Mouse (Mus musculus): Measurements from ENCODE around the gene Prtn3. TPM values are rescaled to one million over a fixed set of nuclear protein-coding genes. Genes with fewer than 3 reads are reported as not detected.
"Not testable (repeated sequence)": the region's sequence is repeated elsewhere in the genome, so short reads cannot be mapped to it uniquely, and the experiment has no call there.

Prtn3 gene
- polyA plus RNA-seq, 1 experiment: 0.90 TPM

GRCm38 (mm10) chr10:79879527-79879926, 5.3 kb downstream of the Prtn3 start:
- H3K4me1 ChIP-seq (ENCODE audit: control insufficient read depth, insufficient read depth, low read length): peaks cover 17% of the 10 kb centered on the region
- no peak overlapping the region for H3K4me3 ChIP-seq (ENCODE audit: control insufficient read depth, low read depth, low read length)
- TF ChIP-seq POLR2A (IDR thresholded peaks at IDR 0.05; ENCODE audit: control insufficient read depth, low read depth, low read length) (no peak), CTCF (IDR thresholded peaks at IDR 0.05; ENCODE audit: control insufficient read depth, insufficient read depth, insufficient replicate concordance, low read depth, low read length) (no peak)
- no peak overlapping the region for H3K27ac ChIP-seq (ENCODE audit: control insufficient read depth, insufficient read depth, low read depth, low read length)
- no peaks in the 10 kb centered on the region for H3K36me3 ChIP-seq (ENCODE audit: control insufficient read depth, insufficient read depth, low read length)
- no peaks in the 10 kb centered on the region for H3K27me3 ChIP-seq (ENCODE audit: control insufficient read depth, insufficient read depth, low read length)

- Histone ChIP-seq H3K36me3 (ENCODE audit: control insufficient read depth, insufficient read depth, low read length) (no peaks in the 10 kb centered on the region), H3K4me3 (ENCODE audit: control insufficient read depth, low read depth, low read length) (no peak overlapping the region), H3K27me3 (ENCODE audit: control insufficient read depth, insufficient read depth, low read length) (no peaks in the 10 kb centered on the region), H3K4me1 (ENCODE audit: control insufficient read depth, insufficient read depth, low read length) (peaks cover 15% of the 10 kb centered on the region), H3K27ac (ENCODE audit: control insufficient read depth, insufficient read depth, low read depth, low read length) (no peak overlapping the region)
- no peak for TF ChIP-seq POLR2A (IDR thresholded peaks at IDR 0.05; ENCODE audit: control insufficient read depth, low read depth, low read length)
- TF ChIP-seq CTCF (IDR thresholded peaks at IDR 0.05; ENCODE audit: control insufficient read depth, insufficient read depth, insufficient replicate concordance, low read depth, low read length): no peak
Measured at GRCm38 (mm10) chr10:79880721-79881120, 6.4 kb downstream of the Prtn3 start.

- no peak for TF ChIP-seq CTCF (IDR thresholded peaks at IDR 0.05; ENCODE audit: control insufficient read depth, insufficient read depth, insufficient replicate concordance, low read depth, low read length)
- no peak for TF ChIP-seq POLR2A (IDR thresholded peaks at IDR 0.05; ENCODE audit: control insufficient read depth, low read depth, low read length)
- Histone ChIP-seq H3K36me3 (ENCODE audit: control insufficient read depth, insufficient read depth, low read length) (no peaks in the 10 kb centered on the region), H3K27me3 (ENCODE audit: control insufficient read depth, insufficient read depth, low read length) (no peaks in the 10 kb centered on the region), H3K4me1 (ENCODE audit: control insufficient read depth, insufficient read depth, low read length) (peaks cover 15% of the 10 kb centered on the region), H3K4me3 (ENCODE audit: control insufficient read depth, low read depth, low read length) (no peak overlapping the region), H3K27ac (ENCODE audit: control insufficient read depth, insufficient read depth, low read depth, low read length) (no peak overlapping the region)
Measured at GRCm38 (mm10) chr10:79881981-79882380, 7.7 kb downstream of the Prtn3 start.

- peak; percentile 83; the same call in 1 of the 2 replicates for TF ChIP-seq CTCF (IDR thresholded peaks at IDR 0.05; ENCODE audit: control insufficient read depth, insufficient read depth, insufficient replicate concordance, low read depth, low read length)
- no peak for TF ChIP-seq POLR2A (IDR thresholded peaks at IDR 0.05; ENCODE audit: control insufficient read depth, low read depth, low read length)
- Histone ChIP-seq H3K27ac (ENCODE audit: control insufficient read depth, insufficient read depth, low read depth, low read length) (no peak overlapping the region), H3K27me3 (ENCODE audit: control insufficient read depth, insufficient read depth, low read length) (no peaks in the 10 kb centered on the region), H3K36me3 (ENCODE audit: control insufficient read depth, insufficient read depth, low read length) (no peaks in the 10 kb centered on the region), H3K4me1 (ENCODE audit: control insufficient read depth, insufficient read depth, low read length) (peaks cover 15% of the 10 kb centered on the region), H3K4me3 (ENCODE audit: control insufficient read depth, low read depth, low read length) (no peak overlapping the region)
Measured at GRCm38 (mm10) chr10:79883297-79884084, 9.2 kb downstream of the Prtn3 start.

- Histone ChIP-seq H3K27me3 (ENCODE audit: control insufficient read depth, insufficient read depth, low read length) (no peaks in the 10 kb centered on the region), H3K27ac (ENCODE audit: control insufficient read depth, insufficient read depth, low read depth, low read length) (no peak overlapping the region), H3K4me1 (ENCODE audit: control insufficient read depth, insufficient read depth, low read length) (peaks cover 15% of the 10 kb centered on the region), H3K36me3 (ENCODE audit: control insufficient read depth, insufficient read depth, low read length) (no peaks in the 10 kb centered on the region), H3K4me3 (ENCODE audit: control insufficient read depth, low read depth, low read length) (no peak overlapping the region)
- TF ChIP-seq CTCF (IDR thresholded peaks at IDR 0.05; ENCODE audit: control insufficient read depth, insufficient read depth, insufficient replicate concordance, low read depth, low read length) (no peak), POLR2A (IDR thresholded peaks at IDR 0.05; ENCODE audit: control insufficient read depth, low read depth, low read length) (no peak)
Measured at GRCm38 (mm10) chr10:79884446-79884845, 10.2 kb downstream of the Prtn3 start.

- H3K4me1 ChIP-seq (ENCODE audit: control insufficient read depth, insufficient read depth, low read length): peaks cover 15% of the 10 kb centered on the region
- H3K4me3 ChIP-seq (ENCODE audit: control insufficient read depth, low read depth, low read length); H3K27ac ChIP-seq (ENCODE audit: control insufficient read depth, insufficient read depth, low read depth, low read length); H3K27me3 ChIP-seq (ENCODE audit: control insufficient read depth, insufficient read depth, low read length); H3K36me3 ChIP-seq (ENCODE audit: control insufficient read depth, insufficient read depth, low read length): not testable (repeated sequence)
Measured at GRCm38 (mm10) chr10:79884938-79885337, 10.7 kb downstream of the Prtn3 start.

GRCm38 (mm10) chr10:79886054-79886453, 11.8 kb downstream of the Prtn3 start, which contains the start of gene Elane:
Gene Elane (plus strand): TSS chr10:79886247.
- H3K27me3 ChIP-seq (ENCODE audit: control insufficient read depth, insufficient read depth, low read length): no peaks in the 10 kb centered on the region
- no peak within 1 kb of the TSS for H3K27ac ChIP-seq (ENCODE audit: control insufficient read depth, insufficient read depth, low read depth, low read length)
- peaks cover 11% of the 10 kb centered on the region for H3K4me1 ChIP-seq (ENCODE audit: control insufficient read depth, insufficient read depth, low read length)
- no peaks in the 10 kb centered on the region for H3K36me3 ChIP-seq (ENCODE audit: control insufficient read depth, insufficient read depth, low read length)
- H3K4me3 ChIP-seq (ENCODE audit: control insufficient read depth, low read depth, low read length): no peak within 1 kb of the TSS
- TF ChIP-seq POLR2A (IDR thresholded peaks at IDR 0.05; ENCODE audit: control insufficient read depth, low read depth, low read length): no peak
- no peak for TF ChIP-seq CTCF (IDR thresholded peaks at IDR 0.05; ENCODE audit: control insufficient read depth, insufficient read depth, insufficient replicate concordance, low read depth, low read length)
